Mouse (Mus musculus) ES-E14 (cell line): ENCODE data around the gene Amph. TPM values are rescaled to one million over a fixed set of nuclear protein-coding genes. Genes with fewer than 3 reads are reported as not detected.

Experiments used
- DNase-seq: peaks from one replicate; pipeline ENCODE4 v3.0.0-alpha.2; 2013; ENCODE audit warnings: low read depth, low spot score
- H3K27ac ChIP-seq: 2 replicates; pipeline ENCODE4 v1.5.1; 2012; ENCODE audit warnings: low read depth, mild to moderate bottlenecking, low read length, moderate library complexity, mixed read lengths; ENCODE audit not compliant: poor library complexity, insufficient read depth, severe bottlenecking
- H3K36me3 ChIP-seq: 2 replicates; pipeline ENCODE4 v1.6.1; 2012; ENCODE audit warnings: mild to moderate bottlenecking, low read length, moderate library complexity, mixed read lengths; ENCODE audit not compliant: control insufficient read depth, poor library complexity, insufficient read depth, severe bottlenecking
- H3K4me1 ChIP-seq, 2 experiments: fragments of 150-350 bp in 1 of 2; sonication (generic) in 1 of 2; 2 replicates each; pipeline ENCODE4 v1.6.1; 2012; ENCODE audit warnings: low read length in 2 of 2, mild to moderate bottlenecking in 1 of 2, mixed read lengths in 1 of 2; ENCODE audit not compliant: control insufficient read depth in 2 of 2, insufficient read depth in 2 of 2, poor library complexity in 1 of 2
- H3K4me3 ChIP-seq, 2 experiments: fragments of 150-350 bp in 1 of 2; sonication (generic) in 1 of 2; 2 replicates each; pipeline ENCODE4 v1.5.1; 2012; ENCODE audit warnings: low read length in 2 of 2, low read depth in 1 of 2, mild to moderate bottlenecking in 1 of 2, mixed read lengths in 1 of 2; ENCODE audit not compliant: insufficient read depth in 1 of 2, poor library complexity in 1 of 2, severe bottlenecking in 1 of 2
- H3K9ac ChIP-seq: 2 replicates; pipeline ENCODE4 v1.6.1; 2012; ENCODE audit warnings: low read depth, mild to moderate bottlenecking, low read length, mixed read lengths; ENCODE audit not compliant: poor library complexity, insufficient read depth, severe bottlenecking
- H3K9me3 ChIP-seq: fragments of 150-350 bp; sonication (generic); 2 replicates; pipeline ENCODE4 v1.6.1; 2012; ENCODE audit warnings: low read depth, mild to moderate bottlenecking, low read length; ENCODE audit not compliant: control insufficient read depth, insufficient read depth
- CHD2 ChIP-seq: IDR thresholded peaks from 2 replicates; pipeline ENCODE4 v1.6.1; 2014; ENCODE audit warnings: mild to moderate bottlenecking, low read depth, low read length, inconsistent platforms
- HCFC1 ChIP-seq: IDR thresholded peaks from 2 replicates; pipeline ENCODE4 v1.6.1; 2012; ENCODE audit warnings: low read length, inconsistent platforms, borderline replicate concordance; ENCODE audit not compliant: insufficient read depth
- MAFK ChIP-seq: IDR thresholded peaks from 2 replicates; pipeline ENCODE4 v1.6.1; 2014; ENCODE audit warnings: mild to moderate bottlenecking, low read depth, low read length, inconsistent platforms; ENCODE audit not compliant: insufficient read depth
- ZC3H11A ChIP-seq: IDR thresholded peaks from 2 replicates; pipeline ENCODE4 v1.6.1; 2012; ENCODE audit warnings: low read depth, mild to moderate bottlenecking, inconsistent platforms, low read length, borderline replicate concordance
- ZNF384 ChIP-seq: IDR thresholded peaks from 2 replicates; pipeline ENCODE4 v1.6.1; 2012; ENCODE audit warnings: low read depth, low read length, inconsistent platforms
- in situ Hi-C, 2 experiments: fragments of 600-800 bp; cut with MboI; formaldehyde crosslinking; loops; one replicate each; pipeline ENCODE4 v1.15.1; 2025; ENCODE audit warnings: low sequenced_read_pairs in 2 of 2, inconsistent platforms in 1 of 2; ENCODE audit not compliant: unreplicated experiment in 2 of 2
- total RNA-seq: library from RNA; depleted of rRNA; stranded (reverse); fragments of 300-350 nt; gene quantifications from 2 replicates; pipeline ENCODE4 v1.2.3, GENCODE M21; 2012

The Amph gene
- total RNA-seq, 1 experiment, result 5.5 TPM

DNA sequence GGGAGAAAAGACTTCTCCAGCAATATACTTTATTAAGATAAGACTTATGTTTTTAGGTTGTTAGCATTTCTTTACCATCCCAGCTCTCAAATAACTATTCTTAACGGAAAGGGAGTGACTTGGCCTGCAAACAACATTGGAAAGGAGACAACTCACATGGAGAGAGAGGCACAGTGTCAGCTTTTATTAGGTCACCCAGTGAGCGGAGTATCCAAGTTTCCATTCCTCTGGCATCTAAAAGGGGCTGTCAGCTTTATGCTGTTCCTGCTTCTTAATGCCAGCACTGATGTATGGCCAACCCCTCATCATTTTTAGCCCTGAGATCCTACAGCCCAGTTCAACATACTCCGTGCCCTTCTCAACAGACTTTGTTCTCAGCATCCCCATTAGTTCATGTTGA lies 74.3 kb downstream of the Amph start:
- Histone ChIP-seq H3K9me3 (no peaks in the 10 kb centered on the region), H3K4me1 (no peaks in the 10 kb centered on the region), H3K4me3 (no peak overlapping the region), H3K27ac (no peak overlapping the region), H3K36me3 (no peaks in the 10 kb centered on the region), H3K9ac (no peak overlapping the region)
- in situ Hi-C loops, result no loop called here
- DNase-seq, result no peak
- TF ChIP-seq HCFC1, result no peak
- TF ChIP-seq ZC3H11A, result no peak
- TF ChIP-seq CHD2, result no peak
- no peak for TF ChIP-seq MAFK
- no peak for TF ChIP-seq ZNF384

DNA sequence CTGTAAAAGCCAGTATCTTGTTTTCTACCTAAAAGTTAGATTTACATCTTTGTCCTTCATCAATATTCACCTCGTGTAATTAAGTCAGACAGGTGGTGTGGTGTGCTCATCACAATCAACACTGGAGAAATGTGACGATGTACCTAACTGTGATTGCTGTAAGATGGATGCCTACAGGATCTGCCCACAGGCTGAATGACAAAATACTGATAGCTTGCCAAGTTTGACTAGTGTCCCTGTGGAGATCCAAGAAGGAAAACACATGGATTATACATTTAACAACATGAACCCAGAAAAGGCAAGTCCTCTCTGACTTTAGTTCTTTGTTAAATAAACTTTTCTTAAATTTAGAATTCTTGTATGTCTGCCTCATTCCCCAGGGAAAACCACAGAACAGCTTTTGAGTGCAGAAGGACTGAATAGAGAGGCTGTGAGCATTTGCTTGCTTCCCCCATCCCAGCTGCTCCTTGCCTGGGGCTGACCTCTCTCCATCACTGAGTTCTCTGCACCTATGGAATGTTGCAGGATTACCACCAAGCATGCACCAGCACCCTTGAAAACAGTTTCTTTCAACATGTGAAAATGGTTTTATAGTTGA lies 77.2 kb downstream of the Amph start:
- in situ Hi-C loops, result no loop called here
- Histone ChIP-seq H3K36me3 (no peaks in the 10 kb centered on the region), H3K9ac (no peak overlapping the region), H3K9me3 (no peaks in the 10 kb centered on the region), H3K4me3 (no peak overlapping the region), H3K4me1 (no peaks in the 10 kb centered on the region), H3K27ac (no peak overlapping the region)
- DNase-seq, result no peak
- TF ChIP-seq CHD2 (no peak), MAFK (no peak), ZNF384 (no peak), HCFC1 (no peak), ZC3H11A (no peak)

DNA sequence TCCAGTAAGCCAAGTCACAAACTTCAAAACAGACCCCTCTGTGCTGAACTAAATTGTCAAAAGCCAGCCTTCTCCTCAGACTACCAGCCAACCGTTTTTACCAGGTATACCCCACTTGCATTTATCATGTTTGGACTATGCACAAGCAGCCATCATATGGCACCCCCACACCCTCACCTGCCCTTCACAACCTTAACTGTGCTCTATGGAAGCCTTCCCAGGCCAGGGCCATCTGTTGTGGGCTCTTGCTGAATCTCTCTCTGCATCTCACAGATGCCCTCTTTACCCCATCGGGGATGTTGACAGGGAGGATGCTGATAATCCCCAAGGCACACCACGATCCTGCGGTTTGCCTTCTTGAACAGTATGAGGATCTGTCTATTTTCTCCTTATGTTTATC lies 77.9 kb downstream of the Amph start:
- H3K27ac ChIP-seq, result no peak overlapping the region
- no peaks in the 10 kb centered on the region for H3K4me1 ChIP-seq
- no peak for DNase-seq
- H3K36me3 ChIP-seq, result no peaks in the 10 kb centered on the region
- no peak overlapping the region for H3K4me3 ChIP-seq
- TF ChIP-seq MAFK (no peak), ZNF384 (no peak), CHD2 (no peak), ZC3H11A (no peak), HCFC1 (no peak)
- H3K9me3 ChIP-seq, result no peaks in the 10 kb centered on the region
- in situ Hi-C loops, result no loop called here
- no peak overlapping the region for H3K9ac ChIP-seq

DNA sequence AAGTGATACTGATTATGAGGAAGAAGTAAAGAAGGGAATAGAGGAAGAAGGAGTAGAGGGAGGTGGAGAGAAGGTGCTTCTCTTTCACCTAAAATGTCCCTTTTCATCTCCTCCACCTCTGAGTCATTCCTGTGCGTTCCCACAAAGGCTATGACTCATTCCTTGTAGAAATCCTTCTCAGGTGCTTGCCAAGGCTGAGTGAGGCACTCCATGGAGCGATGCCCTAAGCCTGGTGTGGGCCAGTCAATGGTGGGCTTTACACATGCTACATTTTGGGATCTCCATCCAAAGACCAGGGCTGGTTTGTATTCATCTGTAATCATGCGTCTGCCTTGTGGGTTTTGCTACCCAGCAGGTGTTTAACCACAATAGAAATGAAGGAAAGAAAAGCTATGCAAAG lies 78.9 kb downstream of the Amph start:
- in situ Hi-C loops, result no loop called here
- no peaks in the 10 kb centered on the region for H3K36me3 ChIP-seq
- no peaks in the 10 kb centered on the region for H3K9me3 ChIP-seq
- H3K4me3 ChIP-seq, result no peak overlapping the region
- no peak for DNase-seq
- TF ChIP-seq ZC3H11A (no peak), CHD2 (no peak), ZNF384 (no peak), MAFK (no peak), HCFC1 (no peak)
- no peaks in the 10 kb centered on the region for H3K4me1 ChIP-seq
- H3K9ac ChIP-seq, result no peak overlapping the region
- H3K27ac ChIP-seq, result no peak overlapping the region

DNA sequence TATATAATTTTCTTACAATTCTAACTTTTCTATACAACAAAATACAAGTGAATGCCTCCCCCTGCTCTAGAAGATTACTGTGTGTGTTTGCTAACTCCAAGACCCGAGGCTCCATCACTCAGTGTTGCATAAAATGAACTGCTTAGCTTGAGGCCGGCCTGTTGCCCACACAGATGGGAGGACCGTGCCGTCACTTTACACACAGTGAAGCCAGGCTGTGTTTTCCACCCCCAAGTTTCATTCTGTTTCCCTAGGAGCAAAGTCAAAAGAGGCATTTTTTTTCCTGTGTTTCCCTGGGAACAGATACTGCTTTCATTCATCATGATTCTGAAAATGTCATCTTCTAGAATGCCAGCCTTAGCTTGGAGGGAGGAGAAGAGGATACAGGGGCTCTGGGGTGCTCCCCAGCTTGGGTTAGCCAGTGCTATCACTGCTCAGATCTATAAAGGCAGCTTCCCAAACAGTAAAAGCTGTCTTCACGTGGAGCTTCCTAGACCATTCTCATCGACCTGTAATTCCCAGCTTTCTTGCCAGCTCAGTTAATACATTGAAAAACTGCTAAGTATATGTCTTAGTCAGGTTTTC lies 79.9 kb downstream of the Amph start:
- H3K4me3 ChIP-seq, result no peak overlapping the region
- H3K9me3 ChIP-seq, result no peaks in the 10 kb centered on the region
- no peak overlapping the region for H3K9ac ChIP-seq
- H3K4me1 ChIP-seq, result no peaks in the 10 kb centered on the region
- no peak overlapping the region for H3K27ac ChIP-seq
- in situ Hi-C loops, result no loop called here
- no peak for DNase-seq
- no peak for TF ChIP-seq MAFK
- no peak for TF ChIP-seq ZNF384
- no peak for TF ChIP-seq HCFC1
- no peak for TF ChIP-seq ZC3H11A
- TF ChIP-seq CHD2, result no peak
- H3K36me3 ChIP-seq, result no peaks in the 10 kb centered on the region
